Comparison of ENCODE assay signal across 10 mouse cellular contexts in the genomic region with DNA sequence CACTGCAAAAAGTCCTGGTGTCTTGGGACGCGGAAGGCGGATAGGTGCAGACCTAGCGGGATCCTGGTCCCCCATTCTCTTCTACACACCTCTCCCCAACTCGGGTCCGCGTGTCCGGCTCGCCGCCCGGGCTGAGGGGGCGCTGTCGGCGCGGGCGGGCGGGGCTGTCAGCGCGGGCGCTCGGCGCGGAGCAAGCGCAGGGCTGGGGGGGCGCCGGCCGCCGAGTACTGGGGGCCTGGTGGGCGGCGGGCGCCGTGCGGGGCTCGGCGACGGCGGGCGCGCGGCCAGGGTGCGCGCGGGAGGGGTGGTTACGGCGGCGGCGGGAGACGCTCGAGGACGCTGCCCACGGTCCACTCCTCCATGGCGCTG. TPM values are rescaled to one million over a fixed set of nuclear protein-coding genes. Genes with fewer than 3 reads are reported as not detected.
A peak's percentile ranks its signal among the peaks of the same experiment; 100 is the strongest.
DNase-seq lines count a peak whose midpoint lies in the region; ATAC-seq lines count a peak whose summit lies in the region.
"Had no signal": no experiment of that assay in that cellular context is flagged by ENCODE, and none has a peak within 500 bp of the region (broad histone marks: within the 10 kb centered on the region; RNA-seq: fewer than 3 reads in every experiment).

No protein-coding gene starts in this region.

- H3K4me3 ChIP-seq in heart, embryonic 10.5 days: peak overlapping the region; percentile 67
- H3K4me3 ChIP-seq in hindbrain, embryonic 11.5 days (ENCODE audit: low read depth, low read length): peak overlapping the region; percentile 38
- peak overlapping the region; percentile 62 for H3K4me3 ChIP-seq in midbrain, embryonic 12.5 days
- H3K4me3 ChIP-seq: myocyte had no signal

- no peak for ATAC-seq in hindbrain, embryonic 11.5 days (ENCODE audit: low FRiP score)
- ATAC-seq in midbrain, embryonic 12.5 days (ENCODE audit: low FRiP score, low read depth): no peak

- no peaks in the 10 kb centered on the region for H3K36me3 ChIP-seq in heart, embryonic 10.5 days
- no peaks in the 10 kb centered on the region for H3K36me3 ChIP-seq in hindbrain, embryonic 11.5 days (ENCODE audit: control insufficient read depth, insufficient read depth, low read length)
- H3K36me3 ChIP-seq in midbrain, embryonic 12.5 days: no peaks in the 10 kb centered on the region

- peak overlapping the region; percentile 56 for H3K4me2 ChIP-seq in hindbrain, embryonic 11.5 days (replicated peaks; ENCODE audit: low read depth, low read length)
- H3K4me2 ChIP-seq in midbrain, embryonic 12.5 days (replicated peaks): peak overlapping the region; percentile 79

- H3K4me1 ChIP-seq in heart, embryonic 10.5 days: peaks cover 51% of the 10 kb centered on the region
- H3K4me1 ChIP-seq in hindbrain, embryonic 11.5 days (replicated peaks; ENCODE audit: control insufficient read depth, insufficient read depth, low read length): peaks cover 13% of the 10 kb centered on the region
- peaks cover 65% of the 10 kb centered on the region for H3K4me1 ChIP-seq in midbrain, embryonic 12.5 days

- H3K9me3 ChIP-seq in heart, embryonic 10.5 days: no peaks in the 10 kb centered on the region
- no peaks in the 10 kb centered on the region for H3K9me3 ChIP-seq in hindbrain, embryonic 11.5 days (ENCODE audit: control insufficient read depth, low read length)
- no peaks in the 10 kb centered on the region for H3K9me3 ChIP-seq in midbrain, embryonic 12.5 days

- intact Hi-C loops in heart, postnatal 25 days (cut with DNase I): loop anchor here (2.0 kb wide), 1 partner anchor 307 kb away; no protein-coding TSS in a partner anchor
- intact Hi-C loops in left cerebral cortex, postnatal 14 days (cut with DNase I): no loop called here

- no peak for DNase-seq in heart, embryonic 10.5 days (ENCODE audit: low spot score)
- DNase-seq in heart, postnatal 25 days (ENCODE audit: low spot score): no peak
- peak; percentile 26 for DNase-seq in MN1 (ENCODE audit: low spot score)
- DNase-seq in hindbrain, embryonic 11.5 days (ENCODE audit: low spot score): peak; percentile 50
- DNase-seq in embryo, embryonic 10 days (ENCODE audit: low spot score): no peak
- no peak for DNase-seq in adipocyte (ENCODE audit: low spot score)
- DNase-seq in left cerebral cortex, postnatal 14 days (ENCODE audit: low spot score in 2 of 2): no peak

- H3K27me3 ChIP-seq in heart, embryonic 10.5 days (ENCODE audit: insufficient read depth, poor library complexity, severe bottlenecking): peaks cover 72% of the 10 kb centered on the region
- H3K27me3 ChIP-seq in hindbrain, embryonic 11.5 days (ENCODE audit: control insufficient read depth, insufficient read depth, low read length): peaks cover 59% of the 10 kb centered on the region
- peaks cover 83% of the 10 kb centered on the region for H3K27me3 ChIP-seq in midbrain, embryonic 12.5 days

- under 1% methylated on average over 49 of the region's 52 CpGs for WGBS in heart, embryonic 10.5 days
- WGBS in hindbrain, embryonic 11.5 days: under 1% methylated on average over 44 of the region's 52 CpGs
- WGBS in midbrain, embryonic 12.5 days: under 1% methylated on average over 26 of the region's 52 CpGs

- H3K9ac ChIP-seq in hindbrain, embryonic 11.5 days (ENCODE audit: low read depth, low read length): peak overlapping the region; percentile 55
- peak overlapping the region; percentile 77 for H3K9ac ChIP-seq in midbrain, embryonic 12.5 days (replicated peaks)

- H3K27ac ChIP-seq in heart, embryonic 10.5 days: no peak overlapping the region
- 0 out of 2 replicates have a peak overlapping the region, but pooled peaks have one; percentile 6 for H3K27ac ChIP-seq in hindbrain, embryonic 11.5 days (ENCODE audit: low read depth, low read length)
- H3K27ac ChIP-seq in midbrain, embryonic 12.5 days (replicated peaks): peak overlapping the region; percentile 82

RNA-seq across cellular contexts. Expression of a gene that starts 2.2 kb away (rescaled TPM):
- 1.0 and 2.1 TPM in 2 replicates for polyA plus RNA-seq in heart, embryonic 10.5 days (2016; fragmentation: Nextera tagmentation; extraction: Ambion mirVana)
- 10 to 100 TPM; 14.3 to 16.6 TPM for total RNA-seq in heart, postnatal 25 days (2021)
- polyA plus RNA-seq in hindbrain, embryonic 11.5 days (2014; fragmentation: Nextera tagmentation; extraction: Ambion mirVana): 2.0 and 2.2 TPM in 2 replicates
- polyA plus RNA-seq in midbrain, embryonic 12.5 days (2016; fragmentation: Nextera tagmentation; extraction: Ambion mirVana): 10.0 and 10.1 TPM in 2 replicates
- total RNA-seq in left cerebral cortex, postnatal 14 days (2021): 1 to 10 TPM; 5.8 to 8.1 TPM
- polyA plus RNA-seq: C2C12 had no signal

RNA-seq across cellular contexts. Expression of a gene that starts 37.3 kb away (rescaled TPM):
- polyA plus RNA-seq in heart, embryonic 10.5 days (2016; fragmentation: Nextera tagmentation; extraction: Ambion mirVana): 1.5 and 1.7 TPM in 2 replicates
- under 1 TPM; 0.25 to 0.47 TPM for total RNA-seq in heart, postnatal 25 days (2021)
- 0.52 and 0.65 TPM in 2 replicates for polyA plus RNA-seq in hindbrain, embryonic 11.5 days (2014; fragmentation: Nextera tagmentation; extraction: Ambion mirVana)
- 0.51 and 0.56 TPM in 2 replicates for polyA plus RNA-seq in midbrain, embryonic 12.5 days (2016; fragmentation: Nextera tagmentation; extraction: Ambion mirVana)
- 1 to 10 TPM; 1.9 to 4.7 TPM for total RNA-seq in left cerebral cortex, postnatal 14 days (2021)

Comparison
In these comparisons a context has a peak if more than half of its experiments do, and no peak if none do; other contexts are left out.
1. DNase-seq: peak in MN1 (single experiment) and hindbrain, embryonic 11.5 days (single experiment); none in heart, embryonic 10.5 days (single experiment), heart, postnatal 25 days (single experiment), embryo, embryonic 10 days (single experiment), adipocyte (single experiment) and left cerebral cortex, postnatal 14 days (0 of 2).
2. Peak in every context shown above with its lines, with median percentiles within 50 percentile points of each other: H3K4me3 ChIP-seq.